Mouse (Mus musculus) kidney, embryonic 15.5 days (tissue): ENCODE data around the gene Ncapd3. TPM values are rescaled to one million over a fixed set of nuclear protein-coding genes. Genes with fewer than 3 reads are reported as not detected.
A peak's percentile ranks its signal among the peaks of the same experiment; 100 is the strongest.

ENCODE experiments used
- ATAC-seq: fragments of 200-750 bp; cut with Nextera tagmentation; replicated peaks from 2 replicates; pipeline ENCODE4 v1.8.0; 2017; ENCODE audit warnings: moderate TSS enrichment; ENCODE audit not compliant: low FRiP score
- H3K27ac ChIP-seq: fragments of 300-500 bp; sonication (generic); 2 replicates; pipeline ENCODE4 v1.5.1; 2015; ENCODE audit warnings: mild to moderate bottlenecking, inconsistent platforms
- H3K27me3 ChIP-seq: fragments of 300-500 bp; sonication (generic); 2 replicates; pipeline ENCODE4 v1.6.1; 2015; ENCODE audit warnings: inconsistent platforms
- H3K36me3 ChIP-seq: fragments of 300-500 bp; sonication (generic); 2 replicates; pipeline ENCODE4 v1.6.1; 2015; ENCODE audit warnings: inconsistent platforms
- H3K4me1 ChIP-seq: fragments of 300-500 bp; sonication (generic); 2 replicates; pipeline ENCODE4 v1.6.1; 2015; ENCODE audit warnings: inconsistent platforms
- H3K4me2 ChIP-seq: fragments of 300-500 bp; sonication (generic); 2 replicates; pipeline ENCODE4 v1.6.1; 2015; ENCODE audit warnings: moderate library complexity, mild to moderate bottlenecking, inconsistent platforms
- H3K4me3 ChIP-seq: fragments of 300-500 bp; sonication (generic); replicated peaks from 2 replicates; pipeline ENCODE4 v1.5.1; 2015; ENCODE audit warnings: mild to moderate bottlenecking, inconsistent platforms
- H3K9ac ChIP-seq: fragments of 300-500 bp; sonication (generic); 2 replicates; pipeline ENCODE4 v1.6.1; 2015; ENCODE audit warnings: mild to moderate bottlenecking, inconsistent platforms
- H3K9me3 ChIP-seq: fragments of 300-500 bp; sonication (generic); replicated peaks from 2 replicates; pipeline ENCODE4 v1.6.1; 2016; ENCODE audit warnings: inconsistent platforms
- WGBS: fragments of 180-500 bp; shearing (Covaris S2); methylation state at CpG from one replicate; pipeline ENCODE4 v1.1.7; 2015; ENCODE audit warnings: mixed read lengths; 5-methylcytosine and 5-hydroxymethylcytosine counted together
- polyA plus RNA-seq: library from polyadenylated mRNA; unstranded; fragments of >200 nt; fragmentation: Nextera tagmentation; extraction: Ambion mirVana; gene quantifications from 2 replicates; pipeline ENCODE4 v1.2.1, GENCODE M21; 2015

The Ncapd3 gene
- polyA plus RNA-seq, 1 experiment from 2014 or later = 31.0 TPM

DNA sequence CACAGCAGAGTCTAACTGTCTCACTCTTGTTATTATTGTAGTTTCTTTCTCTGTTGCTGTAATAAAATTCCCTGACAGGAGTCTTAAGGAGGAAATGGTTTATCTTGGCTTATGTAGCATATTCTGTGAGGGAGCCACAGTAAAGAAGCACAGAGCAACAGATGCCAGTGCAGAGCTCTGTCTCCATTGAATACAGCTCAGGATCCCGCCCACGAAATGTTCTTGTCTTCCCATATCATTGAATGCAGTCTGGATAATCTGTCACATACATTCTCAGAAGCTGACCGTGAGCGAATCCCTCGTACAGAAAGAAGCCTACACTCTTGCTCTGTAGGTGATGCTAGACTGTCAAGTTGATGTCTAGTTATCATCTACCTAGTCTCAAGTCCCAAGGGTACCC lies 28.4 kb downstream of the Ncapd3 start:
- ATAC-seq = no peak
- Histone ChIP-seq H3K4me1 (no peaks in the 10 kb centered on the region), H3K9ac (no peak overlapping the region), H3K9me3 (no peaks in the 10 kb centered on the region), H3K4me3 (no peak overlapping the region), H3K27me3 (no peaks in the 10 kb centered on the region), H3K27ac (no peak overlapping the region), H3K36me3 (peaks cover 90% of the 10 kb centered on the region), H3K4me2 (no peak overlapping the region)
- 87% methylated on average over 5 of the region's 5 CpGs for WGBS

DNA sequence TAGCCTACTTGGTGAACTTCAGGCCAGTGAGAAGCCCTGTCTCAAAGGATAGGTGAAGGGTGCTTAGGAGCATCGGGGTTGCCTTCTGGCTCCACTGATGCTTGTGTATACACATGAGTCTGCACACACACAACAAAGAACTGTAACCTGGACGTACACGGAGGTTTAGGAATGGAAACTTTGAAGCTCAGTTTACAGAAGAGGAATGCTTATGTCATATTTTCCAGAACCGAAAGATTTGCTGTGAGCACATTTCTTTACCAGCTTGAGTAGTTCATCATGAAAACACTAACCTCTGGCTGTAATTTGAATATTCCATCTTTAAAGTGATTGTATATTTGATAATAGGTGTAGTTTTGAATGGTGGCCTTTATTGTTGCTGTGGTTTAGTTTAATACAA lies 40.9 kb downstream of the Ncapd3 start:
- no peak for ATAC-seq
- WGBS = 89% methylated on average over 4 of the region's 4 CpGs
- peaks cover 92% of the 10 kb centered on the region for H3K36me3 ChIP-seq
- no peak overlapping the region for H3K4me2 ChIP-seq
- no peaks in the 10 kb centered on the region for H3K27me3 ChIP-seq
- no peak overlapping the region for H3K27ac ChIP-seq
- H3K4me1 ChIP-seq = no peaks in the 10 kb centered on the region
- no peaks in the 10 kb centered on the region for H3K9me3 ChIP-seq
- H3K9ac ChIP-seq = no peak overlapping the region
- H3K4me3 ChIP-seq = no peak overlapping the region

DNA sequence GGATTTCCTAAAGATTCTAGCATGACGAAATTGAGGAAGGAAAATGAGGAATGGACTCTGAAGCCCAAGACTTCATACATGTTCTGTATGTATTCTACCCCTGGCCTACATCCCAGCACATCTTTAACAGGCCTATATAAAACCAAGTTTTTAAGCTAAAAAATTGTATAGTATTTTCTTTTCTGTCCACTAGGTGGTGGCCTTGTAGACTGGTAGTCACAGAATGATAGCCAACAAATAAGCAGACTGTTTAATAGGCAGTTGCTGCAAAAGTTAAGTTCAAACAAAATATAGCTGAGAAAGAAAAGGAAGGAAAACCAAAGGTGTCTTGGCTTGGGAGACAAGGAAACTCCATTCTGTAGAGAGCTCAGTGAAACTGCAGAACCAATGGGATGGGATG lies 44.7 kb downstream of the Ncapd3 start:
- no peak for ATAC-seq
- Histone ChIP-seq H3K27me3 (no peaks in the 10 kb centered on the region), H3K9ac (no peak overlapping the region), H3K4me3 (no peak overlapping the region), H3K36me3 (peaks cover 86% of the 10 kb centered on the region), H3K9me3 (no peaks in the 10 kb centered on the region), H3K27ac (no peak overlapping the region), H3K4me1 (no peaks in the 10 kb centered on the region), H3K4me2 (no peak overlapping the region)
- 79% methylated on average over 1 of the region's 1 CpGs for WGBS

DNA sequence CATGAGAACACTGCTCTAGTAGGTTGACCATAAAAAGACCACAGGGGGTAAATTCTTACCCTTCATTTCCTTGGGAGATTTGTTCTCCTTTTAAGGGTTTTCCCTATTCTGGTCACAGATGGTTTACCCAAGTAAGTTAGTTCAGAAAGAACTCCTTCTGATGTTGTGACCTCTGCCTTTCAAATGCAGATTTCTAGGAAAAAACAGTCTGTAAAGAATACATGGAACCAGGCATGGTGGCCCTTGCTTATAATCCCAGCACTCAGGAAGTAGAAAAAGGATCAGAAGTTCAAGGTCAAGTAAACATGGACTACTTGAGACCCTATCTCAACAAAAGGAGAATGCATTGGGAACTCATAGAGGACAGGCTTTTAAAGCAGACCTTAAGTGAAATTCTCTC lies 45.8 kb downstream of the Ncapd3 start:
- ATAC-seq = no peak
- Histone ChIP-seq H3K27me3 (no peaks in the 10 kb centered on the region), H3K9me3 (no peaks in the 10 kb centered on the region), H3K27ac (no peak overlapping the region), H3K4me2 (no peak overlapping the region), H3K4me1 (no peaks in the 10 kb centered on the region), H3K9ac (no peak overlapping the region), H3K4me3 (no peak overlapping the region), H3K36me3 (peaks cover 85% of the 10 kb centered on the region)

- Histone ChIP-seq H3K4me2 (no peak overlapping the region), H3K4me1 (no peaks in the 10 kb centered on the region), H3K36me3 (peaks cover 97% of the 10 kb centered on the region), H3K9ac (no peak overlapping the region), H3K4me3 (no peak overlapping the region), H3K27me3 (no peaks in the 10 kb centered on the region), H3K9me3 (no peaks in the 10 kb centered on the region), H3K27ac (no peak overlapping the region)
- 84% methylated on average over 5 of the region's 5 CpGs for WGBS
- ATAC-seq = no peak
Observed at GRCm38 (mm10) chr9:27086256-27086655, 56.3 kb downstream of the Ncapd3 start.

GRCm38 (mm10) chr9:27087402-27087801 lies 57.4 kb downstream of the Ncapd3 start:
- H3K4me3 ChIP-seq = no peak overlapping the region
- H3K27ac ChIP-seq = no peak overlapping the region
- 91% methylated on average over 3 of the region's 3 CpGs for WGBS
- ATAC-seq = no peak
- H3K4me1 ChIP-seq = no peaks in the 10 kb centered on the region
- no peak overlapping the region for H3K9ac ChIP-seq
- no peaks in the 10 kb centered on the region for H3K9me3 ChIP-seq
- no peaks in the 10 kb centered on the region for H3K27me3 ChIP-seq
- H3K36me3 ChIP-seq = peaks cover 97% of the 10 kb centered on the region
- no peak overlapping the region for H3K4me2 ChIP-seq

GRCm38 (mm10) chr9:27090134-27090533 lies 60.2 kb downstream of the Ncapd3 start:
- Histone ChIP-seq H3K27ac (no peak overlapping the region), H3K9ac (no peak overlapping the region), H3K4me2 (no peak overlapping the region), H3K36me3 (peaks cover 95% of the 10 kb centered on the region), H3K4me3 (no peak overlapping the region), H3K9me3 (no peaks in the 10 kb centered on the region), H3K27me3 (no peaks in the 10 kb centered on the region), H3K4me1 (no peaks in the 10 kb centered on the region)
- no peak for ATAC-seq
- WGBS = 86% methylated on average over 1 of the region's 1 CpGs

DNA sequence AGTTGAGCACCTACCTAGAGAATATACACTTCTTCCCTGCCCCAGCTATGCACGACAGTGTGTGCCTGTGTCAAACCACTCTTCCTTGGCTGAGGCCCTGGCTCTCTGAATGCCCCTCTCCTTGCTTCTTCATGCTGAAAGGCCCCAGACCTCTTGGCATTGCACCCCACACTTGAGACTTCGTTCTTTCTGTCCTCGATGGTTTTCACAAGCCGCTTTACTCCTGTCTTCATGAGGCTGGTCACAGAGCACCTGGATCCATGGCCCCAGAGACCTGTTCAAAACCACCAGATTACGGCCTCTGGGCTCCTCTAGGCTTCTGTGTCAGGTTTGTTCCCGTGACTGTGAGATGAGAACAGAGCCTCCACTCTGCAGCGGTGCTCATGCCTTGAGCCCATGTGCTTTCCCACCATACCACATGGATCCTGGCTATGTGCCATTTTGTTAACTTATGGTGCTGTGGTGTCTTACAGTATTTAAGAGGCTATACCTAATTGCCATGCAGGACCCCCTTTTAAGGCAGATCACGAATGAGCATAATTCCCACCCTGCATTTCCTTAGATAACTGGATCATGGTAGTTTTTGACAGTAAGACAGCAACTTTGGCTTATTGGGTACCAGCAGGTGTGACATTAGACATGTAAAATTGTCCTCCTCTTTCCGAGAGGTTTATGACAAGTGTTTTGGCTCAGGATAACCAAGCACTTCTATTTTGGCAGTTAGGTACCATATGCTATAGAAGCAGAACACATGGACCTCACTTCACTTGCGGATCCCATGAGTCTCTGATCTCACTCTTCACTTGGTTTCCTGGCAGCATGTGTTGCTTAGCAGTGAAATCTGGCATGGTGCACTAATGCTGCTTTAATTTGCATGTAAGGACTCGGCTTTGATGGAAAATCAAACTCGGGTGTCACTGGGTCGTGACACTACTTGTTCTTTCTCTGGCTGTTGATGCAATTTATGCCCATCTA lies 61.1 kb downstream of the Ncapd3 start:
- Histone ChIP-seq H3K9me3 (no peaks in the 10 kb centered on the region), H3K36me3 (peaks cover 95% of the 10 kb centered on the region), H3K4me1 (no peaks in the 10 kb centered on the region), H3K4me3 (no peak overlapping the region), H3K4me2 (no peak overlapping the region), H3K27me3 (no peaks in the 10 kb centered on the region), H3K27ac (no peak overlapping the region), H3K9ac (no peak overlapping the region)
- 91% methylated on average over 13 of the region's 13 CpGs for WGBS
- ATAC-seq = no peak

GRCm38 (mm10) chr9:27092916-27093315 lies 62.9 kb downstream of the Ncapd3 start:
- no peak overlapping the region for H3K4me3 ChIP-seq
- H3K9ac ChIP-seq = no peak overlapping the region
- H3K27me3 ChIP-seq = no peaks in the 10 kb centered on the region
- no peak overlapping the region for H3K4me2 ChIP-seq
- no peak overlapping the region for H3K27ac ChIP-seq
- ATAC-seq = no peak
- H3K9me3 ChIP-seq = no peaks in the 10 kb centered on the region
- WGBS = 89% methylated on average over 6 of the region's 6 CpGs
- H3K4me1 ChIP-seq = no peaks in the 10 kb centered on the region; the same call in 1 of the 2 replicates
- H3K36me3 ChIP-seq = peaks cover 92% of the 10 kb centered on the region

- H3K9ac ChIP-seq = no peak overlapping the region
- no peak overlapping the region for H3K4me3 ChIP-seq
- ATAC-seq = no peak; the same call in 1 of the 2 replicates
- peak overlapping the region; percentile 52; the same call in 1 of the 2 replicates for H3K27ac ChIP-seq
- 20% methylated on average over 4 of the region's 4 CpGs for WGBS
- no peaks in the 10 kb centered on the region for H3K9me3 ChIP-seq
- H3K4me1 ChIP-seq = no peaks in the 10 kb centered on the region; the same call in 1 of the 2 replicates
- peaks cover 93% of the 10 kb centered on the region for H3K36me3 ChIP-seq
- H3K4me2 ChIP-seq = no peak overlapping the region
- no peaks in the 10 kb centered on the region for H3K27me3 ChIP-seq
Observed at GRCm38 (mm10) chr9:27098092-27098491, 68.1 kb downstream of the Ncapd3 start.

DNA sequence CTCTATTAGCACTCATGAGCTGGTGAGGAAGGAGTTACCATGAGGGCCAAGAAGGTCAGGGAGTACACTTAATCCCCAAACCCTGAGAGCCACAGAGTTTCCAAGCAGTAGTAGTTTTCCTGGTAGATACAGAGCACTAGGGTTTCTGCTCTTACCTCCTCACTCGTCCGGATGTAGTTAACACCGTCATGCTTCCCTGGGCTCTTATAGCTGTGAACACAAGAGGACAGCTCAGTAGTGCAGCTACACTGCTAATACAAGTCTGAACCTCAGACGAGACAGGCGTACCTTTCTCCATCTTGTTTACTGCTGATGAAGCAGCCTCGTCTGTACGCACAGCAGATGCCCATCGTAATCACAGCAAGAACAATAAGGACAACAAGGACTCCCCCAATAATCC lies 68.6 kb downstream of the Ncapd3 start:
- Histone ChIP-seq H3K9me3 (no peaks in the 10 kb centered on the region), H3K4me1 (no peaks in the 10 kb centered on the region; the same call in 1 of the 2 replicates), H3K27ac (0 out of 2 replicates have a peak overlapping the region, but pooled peaks have one; percentile 52), H3K4me2 (no peak overlapping the region), H3K4me3 (no peak overlapping the region), H3K36me3 (peaks cover 93% of the 10 kb centered on the region), H3K27me3 (no peaks in the 10 kb centered on the region), H3K9ac (no peak overlapping the region)
- 63% methylated on average over 8 of the region's 8 CpGs for WGBS
- peak; percentile 73 for ATAC-seq

GRCm38 (mm10) chr9:27099474-27099873 lies 69.5 kb downstream of the Ncapd3 start:
- no peak for ATAC-seq
- 83% methylated on average over 4 of the region's 4 CpGs for WGBS
- Histone ChIP-seq H3K9ac (no peak overlapping the region), H3K4me3 (no peak overlapping the region), H3K36me3 (peaks cover 92% of the 10 kb centered on the region), H3K27ac (no peak overlapping the region), H3K4me2 (no peak overlapping the region), H3K27me3 (no peaks in the 10 kb centered on the region), H3K9me3 (no peaks in the 10 kb centered on the region), H3K4me1 (no peaks in the 10 kb centered on the region; the same call in 1 of the 2 replicates)
